Mouse (Mus musculus): ENCODE measurements around the gene Prpf6.

Gene Prpf6

DNA sequence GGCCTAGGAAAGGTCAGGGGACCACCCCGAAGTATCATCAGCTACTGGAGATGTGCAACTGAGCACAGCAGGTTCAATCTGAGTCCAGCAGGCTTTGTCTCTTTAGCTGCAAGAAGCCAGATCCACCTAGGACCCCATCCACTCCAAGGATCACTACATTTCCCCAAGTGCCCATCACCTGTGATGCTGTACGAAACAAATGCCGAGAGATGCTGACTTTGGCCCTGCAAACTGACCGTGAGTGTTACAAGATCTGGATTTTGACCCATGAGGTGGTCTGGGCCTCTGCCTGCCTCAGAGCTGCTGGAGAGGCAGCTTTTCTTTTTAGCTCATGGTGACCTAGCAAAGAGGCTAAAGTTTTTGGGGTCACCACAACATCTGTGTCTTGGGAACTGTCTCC is 94.0 kb downstream of the Prpf6 start:
- no peak for DNase-seq (ENCODE audit: low read depth, low spot score)

DNA sequence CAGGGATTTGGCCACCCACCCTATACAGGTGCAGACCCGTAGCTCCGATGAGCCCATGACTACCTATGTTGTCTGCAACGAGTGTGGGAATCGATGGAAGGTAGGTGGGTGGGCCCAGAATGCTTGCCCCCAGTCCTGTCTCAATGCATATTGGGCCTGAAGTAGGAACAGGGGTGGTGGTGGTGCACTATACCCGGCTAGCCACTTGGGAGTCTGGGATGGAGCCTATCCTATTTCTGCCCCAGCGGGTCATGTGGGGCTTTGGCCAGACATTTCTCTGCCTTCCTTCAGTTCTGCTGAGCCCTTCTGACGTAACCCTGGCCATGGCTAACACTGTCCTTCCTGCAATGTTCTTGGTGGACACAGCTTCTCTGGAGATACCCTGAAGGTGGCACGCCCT is 95.9 kb downstream of the Prpf6 start:
- DNase-seq (ENCODE audit: low read depth, low spot score) = no peak

- DNase-seq (ENCODE audit: low read depth, low spot score) = no peak
Observed at GRCm38 (mm10) chr2:181689466-181690160, 97.9 kb downstream of the Prpf6 start.

GRCm38 (mm10) chr2:181691083-181691482 is 99.4 kb downstream of the Prpf6 start:
- DNase-seq (ENCODE audit: low read depth, low spot score) = no peak

DNA sequence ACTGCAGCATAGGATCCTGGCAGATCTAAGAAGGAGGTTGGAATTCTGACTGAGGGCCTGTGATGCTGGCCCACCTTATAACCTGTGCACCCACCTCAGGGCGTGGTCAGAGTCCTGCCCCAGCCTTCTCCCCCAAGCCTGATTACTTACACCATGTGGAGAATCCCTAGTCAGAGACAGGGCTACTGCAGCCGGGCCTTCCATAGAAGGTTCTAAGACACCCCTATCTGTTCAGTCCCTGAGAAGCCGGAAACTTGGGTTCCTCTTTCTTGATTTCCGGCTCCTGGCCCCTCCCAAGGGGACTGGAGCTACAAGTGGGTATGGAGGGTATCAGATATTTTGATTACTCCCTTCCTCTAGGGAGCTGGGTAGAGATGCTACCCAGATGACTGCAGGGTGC is 99.9 kb downstream of the Prpf6 start:
- DNase-seq (ENCODE audit: low read depth, low spot score) = no peak

DNA sequence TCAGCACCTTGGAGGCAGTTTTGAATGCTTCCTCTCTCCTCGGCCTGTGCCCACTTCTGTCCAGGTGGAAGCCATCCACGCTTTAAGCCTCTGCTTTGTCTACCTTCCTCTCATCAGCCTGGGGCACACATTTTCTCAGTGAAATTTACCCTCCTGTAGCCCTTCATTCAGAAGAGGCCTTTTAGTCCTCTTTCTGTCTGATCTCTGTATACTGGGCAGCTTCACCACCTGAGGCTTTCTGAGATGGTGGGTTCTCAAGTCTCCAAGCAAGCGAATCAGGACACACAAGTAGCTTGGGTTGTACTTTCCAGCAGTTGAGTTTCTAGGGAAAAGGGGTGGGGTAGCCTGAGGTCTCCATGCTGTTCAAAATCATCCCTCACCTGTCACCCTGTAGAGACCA is 100.6 kb downstream of the Prpf6 start:
- DNase-seq (ENCODE audit: low read depth, low spot score) = no peak

DNA sequence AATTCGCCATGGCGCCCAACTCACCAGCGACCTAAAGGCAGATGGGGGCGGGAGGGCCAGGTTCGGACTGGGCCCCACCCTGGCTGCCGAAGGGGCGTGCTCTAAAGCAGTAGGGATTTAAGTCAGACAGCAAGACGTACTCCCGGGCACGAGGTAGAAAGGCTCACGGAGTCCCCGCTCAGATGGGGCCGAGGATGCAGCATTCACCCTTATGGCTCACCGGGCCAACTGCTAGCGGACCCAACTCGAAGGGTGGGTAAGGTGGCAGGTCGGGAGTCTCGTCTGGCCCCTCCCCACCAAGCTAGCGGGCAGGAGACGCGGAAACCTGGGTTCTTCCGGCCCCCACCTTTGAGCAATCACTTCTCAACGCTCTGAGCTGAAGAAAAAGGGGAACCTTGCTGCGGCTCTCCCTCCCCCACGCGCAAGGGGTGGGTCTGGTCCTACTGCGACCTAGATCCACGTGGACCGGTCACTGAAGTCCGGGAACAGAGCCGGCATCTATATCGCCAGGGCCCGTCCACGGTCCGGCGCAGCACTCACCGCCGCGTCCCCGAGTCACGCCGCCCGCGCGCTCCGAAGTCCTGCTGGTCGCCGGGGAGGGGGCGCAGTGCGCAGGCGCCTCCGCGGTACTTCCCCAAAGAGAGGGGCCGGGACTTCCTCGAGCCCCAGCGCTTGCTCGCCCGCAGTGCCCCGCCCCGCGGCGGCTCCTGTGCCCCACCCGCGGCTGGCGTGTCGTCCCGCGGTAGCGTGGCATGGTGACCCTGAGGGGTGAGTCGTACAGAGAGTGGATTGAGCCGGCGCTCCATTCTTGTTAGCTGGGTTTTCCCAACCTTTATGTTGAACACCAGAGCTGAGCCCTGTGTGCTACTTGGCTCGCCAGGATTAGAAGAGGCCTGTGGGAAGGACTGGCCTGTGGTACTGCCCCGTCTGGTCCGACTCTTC is 101.9 kb downstream of the Prpf6 start, which contains the start of gene Rgs19:
TSS of gene Rgs19 (minus strand) at position 639 of the 942 bp plus-strand sequence.
- no peak for DNase-seq (ENCODE audit: low read depth, low spot score)

GRCm38 (mm10) chr2:181694581-181694980 is 102.9 kb downstream of the Prpf6 start:
- DNase-seq (ENCODE audit: low read depth, low spot score) = no peak

DNA sequence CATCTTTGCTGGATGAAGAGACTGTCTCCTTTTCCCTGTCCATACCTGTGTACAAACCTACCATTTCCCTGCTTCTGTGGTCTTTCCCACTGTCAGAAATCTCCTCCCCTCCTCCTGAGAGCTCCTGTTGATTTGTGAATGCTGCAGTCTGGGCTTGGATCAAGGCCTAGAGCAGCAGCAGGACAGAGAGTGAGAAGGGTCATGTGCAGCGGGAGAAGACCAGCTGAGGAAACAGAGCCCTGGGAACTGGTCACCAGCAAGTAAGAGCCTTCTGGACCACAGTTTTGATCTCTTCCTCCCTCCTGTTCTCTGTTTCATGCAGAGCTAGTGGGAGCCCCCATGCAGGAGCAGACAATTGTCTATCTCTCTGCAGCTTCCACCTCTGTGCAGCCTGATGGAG is 104.1 kb downstream of the Prpf6 start:
- no peak for DNase-seq (ENCODE audit: low read depth, low spot score)

DNA sequence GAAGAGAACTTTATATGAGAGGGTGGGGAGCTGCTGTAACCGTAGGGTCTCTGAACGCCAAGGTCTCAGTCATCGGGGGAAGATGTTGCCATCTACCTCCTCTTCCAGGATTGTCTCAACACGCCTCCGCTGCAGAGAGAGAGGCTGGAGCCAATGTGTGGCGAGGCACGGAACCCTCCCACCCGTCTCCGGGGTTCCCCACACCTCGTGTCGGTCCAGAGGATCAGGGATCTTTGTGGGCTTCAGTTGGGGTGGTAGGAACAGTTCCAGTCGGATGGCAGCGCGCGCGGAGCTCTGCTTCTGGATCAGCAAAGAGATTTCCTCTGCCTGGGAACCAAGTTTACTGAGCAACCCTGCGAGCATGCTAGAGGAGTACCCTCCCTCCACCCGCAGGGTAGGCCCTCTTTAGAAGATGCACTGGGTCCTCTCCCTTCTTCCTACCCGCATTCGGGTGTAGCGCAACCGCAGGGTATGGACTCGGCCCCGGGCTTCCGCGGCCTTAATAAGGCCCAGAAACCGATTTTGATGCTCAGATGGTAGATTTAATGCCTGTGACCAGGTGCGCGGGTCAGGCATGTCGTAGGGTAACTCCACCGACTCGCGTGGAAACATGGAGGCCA is 105.2 kb downstream of the Prpf6 start:
- no peak for DNase-seq (ENCODE audit: low read depth, low spot score)

DNA sequence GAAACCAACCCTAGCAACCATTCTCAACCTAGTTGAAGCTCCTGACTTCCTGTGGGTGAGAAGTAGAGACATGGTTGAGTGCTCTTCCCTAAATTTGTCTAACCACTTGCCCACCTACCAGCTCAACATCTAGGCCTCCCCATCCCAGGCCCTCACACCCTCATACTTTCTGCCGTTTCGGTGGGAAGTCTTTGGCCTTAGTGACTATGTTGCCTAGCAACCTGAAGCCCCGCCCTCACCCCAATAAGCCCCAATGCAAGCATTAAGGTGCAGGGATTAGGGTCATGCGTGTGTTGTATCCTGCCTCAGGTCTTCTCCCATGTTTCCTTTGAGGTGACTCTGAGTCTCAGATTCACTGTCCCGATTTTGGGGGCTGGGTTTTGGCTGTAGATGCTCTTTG is 106.6 kb downstream of the Prpf6 start, which contains the start of gene Lkaaear1:
TSS of gene Lkaaear1 (minus strand) at position 202 of the 400 bp plus-strand sequence.
- no peak for DNase-seq (ENCODE audit: low read depth, low spot score)

Data from brain, embryonic 18.5 days (tissue).